Mouse (Mus musculus): ENCODE data around the gene Bysl. TPM values are rescaled to one million over a fixed set of nuclear protein-coding genes. Genes with fewer than 3 reads are reported as not detected.
A peak's percentile ranks its signal among the peaks of the same experiment; 100 is the strongest.

Bysl gene
- polyA plus RNA-seq, 1 experiment = 3.4 TPM

- H3K36me3 ChIP-seq (ENCODE audit: control insufficient read depth) = peaks cover 2% of the 10 kb centered on the region; the same call in 1 of the 2 replicates
- H3K4me1 ChIP-seq (ENCODE audit: control insufficient read depth) = peaks cover 67% of the 10 kb centered on the region
- TF ChIP-seq GATA1 (IDR thresholded peaks at IDR 0.05; ENCODE audit: low read length) = no peak
- TF ChIP-seq TAL1 (IDR thresholded peaks at IDR 0.05; ENCODE audit: low read length) = no peak
- H3K27me3 ChIP-seq (ENCODE audit: control insufficient read depth) = no peaks in the 10 kb centered on the region
- H3K9me3 ChIP-seq (ENCODE audit: control insufficient read depth, low read length) = no peaks in the 10 kb centered on the region
- no peak overlapping the region for H3K4me3 ChIP-seq (replicated peaks)
These were observed 30.3 kb downstream of the Bysl start for GRCm38 (mm10) chr17:47580962-47581361.

- Histone ChIP-seq H3K4me3 (replicated peaks) (peak overlapping the region; percentile 10), H3K4me1 (ENCODE audit: control insufficient read depth) (peaks cover 64% of the 10 kb centered on the region), H3K36me3 (ENCODE audit: control insufficient read depth) (no peaks in the 10 kb centered on the region), H3K9me3 (ENCODE audit: control insufficient read depth, low read length) (no peaks in the 10 kb centered on the region), H3K27me3 (ENCODE audit: control insufficient read depth) (peaks cover 4% of the 10 kb centered on the region; the same call in 1 of the 2 replicates)
- TF ChIP-seq GATA1 (IDR thresholded peaks at IDR 0.05; ENCODE audit: low read length) (peak; percentile 80), TAL1 (IDR thresholded peaks at IDR 0.05; ENCODE audit: low read length) (peak; percentile 71)
These were observed 32.6 kb downstream of the Bysl start for GRCm38 (mm10) chr17:47578655-47579054.

GRCm38 (mm10) chr17:47574830-47575229, 36.5 kb downstream of the Bysl start:
- peaks cover 83% of the 10 kb centered on the region for H3K4me1 ChIP-seq (ENCODE audit: control insufficient read depth)
- H3K4me3 ChIP-seq (replicated peaks) = no peak overlapping the region
- TF ChIP-seq TAL1 (IDR thresholded peaks at IDR 0.05; ENCODE audit: low read length) (no peak), GATA1 (IDR thresholded peaks at IDR 0.05; ENCODE audit: low read length) (no peak)

GRCm38 (mm10) chr17:47574028-47574427, 37.3 kb downstream of the Bysl start:
- H3K4me3 ChIP-seq (replicated peaks) = no peak overlapping the region
- H3K4me1 ChIP-seq (ENCODE audit: control insufficient read depth) = peaks cover 85% of the 10 kb centered on the region
- no peak for TF ChIP-seq TAL1 (IDR thresholded peaks at IDR 0.05; ENCODE audit: low read length)
- TF ChIP-seq GATA1 (IDR thresholded peaks at IDR 0.05; ENCODE audit: low read length) = no peak
- H3K36me3 ChIP-seq (ENCODE audit: control insufficient read depth) = peaks cover 4% of the 10 kb centered on the region; the same call in 1 of the 2 replicates
- no peaks in the 10 kb centered on the region for H3K9me3 ChIP-seq (ENCODE audit: control insufficient read depth, low read length)
- peaks cover 4% of the 10 kb centered on the region; the same call in 1 of the 2 replicates for H3K27me3 ChIP-seq (ENCODE audit: control insufficient read depth)

More at GRCm38 (mm10) chr17:47574830-47575229, 36.5 kb downstream of the Bysl start:
- Histone ChIP-seq H3K27me3 (ENCODE audit: control insufficient read depth) (peaks cover 4% of the 10 kb centered on the region; the same call in 1 of the 2 replicates), H3K36me3 (ENCODE audit: control insufficient read depth) (peaks cover 4% of the 10 kb centered on the region; the same call in 1 of the 2 replicates), H3K9me3 (ENCODE audit: control insufficient read depth, low read length) (no peaks in the 10 kb centered on the region)

GRCm38 (mm10) chr17:47572436-47572835, 38.9 kb downstream of the Bysl start:
- H3K4me3 ChIP-seq (replicated peaks) = no peak overlapping the region
- H3K9me3 ChIP-seq (ENCODE audit: control insufficient read depth, low read length) = no peaks in the 10 kb centered on the region
- H3K4me1 ChIP-seq (ENCODE audit: control insufficient read depth) = peaks cover 85% of the 10 kb centered on the region
- peaks cover 4% of the 10 kb centered on the region; the same call in 1 of the 2 replicates for H3K27me3 ChIP-seq (ENCODE audit: control insufficient read depth)
- peaks cover 4% of the 10 kb centered on the region for H3K36me3 ChIP-seq (ENCODE audit: control insufficient read depth)
- TF ChIP-seq GATA1 (IDR thresholded peaks at IDR 0.05; ENCODE audit: low read length) (no peak), TAL1 (IDR thresholded peaks at IDR 0.05; ENCODE audit: low read length) (no peak)

- Histone ChIP-seq H3K4me3 (replicated peaks) (no peak overlapping the region), H3K27me3 (ENCODE audit: control insufficient read depth) (peaks cover 4% of the 10 kb centered on the region; the same call in 1 of the 2 replicates), H3K9me3 (ENCODE audit: control insufficient read depth, low read length) (no peaks in the 10 kb centered on the region), H3K36me3 (ENCODE audit: control insufficient read depth) (peaks cover 4% of the 10 kb centered on the region), H3K4me1 (ENCODE audit: control insufficient read depth) (peaks cover 86% of the 10 kb centered on the region)
- TF ChIP-seq TAL1 (IDR thresholded peaks at IDR 0.05; ENCODE audit: low read length) = no peak
- TF ChIP-seq GATA1 (IDR thresholded peaks at IDR 0.05; ENCODE audit: low read length) = no peak
These were observed 39.7 kb downstream of the Bysl start for GRCm38 (mm10) chr17:47571621-47572020.

- H3K27me3 ChIP-seq (ENCODE audit: control insufficient read depth) = peaks cover under 1% of the 10 kb centered on the region; the same call in 1 of the 2 replicates
- peaks cover 4% of the 10 kb centered on the region for H3K36me3 ChIP-seq (ENCODE audit: control insufficient read depth)
- no peak for TF ChIP-seq GATA1 (IDR thresholded peaks at IDR 0.05; ENCODE audit: low read length)
- no peak for TF ChIP-seq TAL1 (IDR thresholded peaks at IDR 0.05; ENCODE audit: low read length)
- peaks cover 90% of the 10 kb centered on the region for H3K4me1 ChIP-seq (ENCODE audit: control insufficient read depth)
- peak overlapping the region; percentile 36 for H3K4me3 ChIP-seq (replicated peaks)
- no peaks in the 10 kb centered on the region for H3K9me3 ChIP-seq (ENCODE audit: control insufficient read depth, low read length)
These were observed 42.3 kb downstream of the Bysl start for GRCm38 (mm10) chr17:47568951-47569527.

GRCm38 (mm10) chr17:47568389-47568788, 42.9 kb downstream of the Bysl start:
- peaks cover 91% of the 10 kb centered on the region for H3K4me1 ChIP-seq (ENCODE audit: control insufficient read depth)
- no peaks in the 10 kb centered on the region for H3K27me3 ChIP-seq (ENCODE audit: control insufficient read depth)
- H3K36me3 ChIP-seq (ENCODE audit: control insufficient read depth) = peaks cover 4% of the 10 kb centered on the region
- no peaks in the 10 kb centered on the region for H3K9me3 ChIP-seq (ENCODE audit: control insufficient read depth, low read length)
- peak; percentile 67 for TF ChIP-seq TAL1 (IDR thresholded peaks at IDR 0.05; ENCODE audit: low read length)
- TF ChIP-seq GATA1 (IDR thresholded peaks at IDR 0.05; ENCODE audit: low read length) = peak; percentile 84
- H3K4me3 ChIP-seq (replicated peaks) = peak overlapping the region; percentile 36

GRCm38 (mm10) chr17:47567271-47567670, 44.0 kb downstream of the Bysl start:
- H3K27me3 ChIP-seq (ENCODE audit: control insufficient read depth) = no peaks in the 10 kb centered on the region
- TF ChIP-seq TAL1 (IDR thresholded peaks at IDR 0.05; ENCODE audit: low read length) (no peak), GATA1 (IDR thresholded peaks at IDR 0.05; ENCODE audit: low read length) (no peak)
- H3K36me3 ChIP-seq (ENCODE audit: control insufficient read depth) = peaks cover 4% of the 10 kb centered on the region
- H3K4me1 ChIP-seq (ENCODE audit: control insufficient read depth) = peaks cover 82% of the 10 kb centered on the region
- no peak overlapping the region for H3K4me3 ChIP-seq (replicated peaks)
- no peaks in the 10 kb centered on the region for H3K9me3 ChIP-seq (ENCODE audit: control insufficient read depth, low read length)
